Mouse (Mus musculus): ENCODE data around the gene Pfdn6.
"Not testable (repeated sequence)": the region's sequence is repeated elsewhere in the genome, so short reads cannot be mapped to it uniquely, and the experiment has no call there.

Gene Pfdn6

GRCm38 (mm10) chr17:33892429-33892828 is 47.7 kb downstream of the Pfdn6 start:
- no peak for DNase-seq

DNA sequence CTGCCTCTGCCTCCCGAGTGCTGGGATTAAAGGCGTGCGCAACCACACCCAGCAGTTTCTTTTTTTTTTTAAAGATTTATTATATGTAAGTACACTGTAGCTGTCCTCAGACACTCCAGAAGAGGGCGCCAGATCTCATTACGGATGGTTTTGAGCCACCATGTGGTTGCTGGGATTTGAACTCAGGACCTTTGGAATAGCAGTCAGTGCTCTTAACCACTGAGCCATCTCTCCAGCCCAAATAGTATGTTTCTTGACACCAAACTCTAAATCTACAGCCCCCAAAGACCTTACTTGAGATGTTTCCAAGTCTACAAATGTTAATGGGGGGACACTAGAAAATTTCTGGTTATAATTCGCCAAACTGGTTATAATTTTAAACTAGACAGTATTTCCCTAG is 48.3 kb downstream of the Pfdn6 start:
- not testable (repeated sequence) for DNase-seq

DNA sequence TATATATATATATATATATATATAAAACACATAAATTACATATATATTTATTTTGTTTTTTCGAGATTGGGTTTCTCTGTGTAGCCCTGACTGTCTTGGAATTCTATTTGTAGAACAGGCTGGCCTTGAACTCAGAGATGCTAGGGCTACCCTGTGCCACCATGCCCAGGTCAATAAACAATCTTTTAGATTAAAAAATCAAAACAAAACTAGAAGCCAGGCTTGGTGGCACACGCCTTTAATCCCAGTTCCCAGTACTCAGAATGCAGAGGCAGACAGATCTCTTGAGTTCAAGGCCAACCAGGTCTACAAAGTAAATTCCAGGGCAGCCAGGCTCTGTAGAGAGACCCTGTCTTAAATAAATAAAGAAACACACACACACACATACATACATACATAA is 48.8 kb downstream of the Pfdn6 start:
- DNase-seq, result no peak

GRCm38 (mm10) chr17:33890533-33891059 is 49.5 kb downstream of the Pfdn6 start, which contains the start of gene Kifc1:
Gene Kifc1 (minus strand): TSS chr17:33890661.
- peak; percentile 99 to 100 for DNase-seq

GRCm38 (mm10) chr17:33889941-33890532 is 50.1 kb downstream of the Pfdn6 start:
- DNase-seq, result not testable (repeated sequence)
